Mouse (Mus musculus): Measurements from ENCODE around the gene Wnt5b.

- TF ChIP-seq TAL1 (IDR thresholded peaks at IDR 0.05; ENCODE audit: low read length): no peak
- no peak for TF ChIP-seq GATA1 (IDR thresholded peaks at IDR 0.05; ENCODE audit: low read length)
Observed at GRCm38 (mm10) chr6:119417354-119417753, 126.8 kb downstream of the Wnt5b start, which contains the start of gene Adipor2.
